Mouse (Mus musculus) heart, postnatal 25 days (tissue): ENCODE measurements around the gene Cnn2. TPM values are rescaled to one million over a fixed set of nuclear protein-coding genes. Genes with fewer than 3 reads are reported as not detected.
"Not testable (repeated sequence)": the region's sequence is repeated elsewhere in the genome, so short reads cannot be mapped to it uniquely, and the experiment has no call there.

Source experiments
- DNase-seq: peaks from one replicate; pipeline ENCODE4 v3.0.0; 2022; ENCODE audit warnings: low spot score
- intact Hi-C: fragments of 180-260 bp; cut with DNase I; formaldehyde crosslinking; loops from one replicate; pipeline ENCODE4 v1.15.1; 2025
- total RNA-seq, 2 experiments: library from RNA; stranded (reverse); gene quantifications; 2 replicates each; pipeline ENCODE4 v1.2.3; 2021

Cnn2 gene
- total RNA-seq, 2 experiments from 2014 or later = 35.9 to 36.6 TPM

DNA sequence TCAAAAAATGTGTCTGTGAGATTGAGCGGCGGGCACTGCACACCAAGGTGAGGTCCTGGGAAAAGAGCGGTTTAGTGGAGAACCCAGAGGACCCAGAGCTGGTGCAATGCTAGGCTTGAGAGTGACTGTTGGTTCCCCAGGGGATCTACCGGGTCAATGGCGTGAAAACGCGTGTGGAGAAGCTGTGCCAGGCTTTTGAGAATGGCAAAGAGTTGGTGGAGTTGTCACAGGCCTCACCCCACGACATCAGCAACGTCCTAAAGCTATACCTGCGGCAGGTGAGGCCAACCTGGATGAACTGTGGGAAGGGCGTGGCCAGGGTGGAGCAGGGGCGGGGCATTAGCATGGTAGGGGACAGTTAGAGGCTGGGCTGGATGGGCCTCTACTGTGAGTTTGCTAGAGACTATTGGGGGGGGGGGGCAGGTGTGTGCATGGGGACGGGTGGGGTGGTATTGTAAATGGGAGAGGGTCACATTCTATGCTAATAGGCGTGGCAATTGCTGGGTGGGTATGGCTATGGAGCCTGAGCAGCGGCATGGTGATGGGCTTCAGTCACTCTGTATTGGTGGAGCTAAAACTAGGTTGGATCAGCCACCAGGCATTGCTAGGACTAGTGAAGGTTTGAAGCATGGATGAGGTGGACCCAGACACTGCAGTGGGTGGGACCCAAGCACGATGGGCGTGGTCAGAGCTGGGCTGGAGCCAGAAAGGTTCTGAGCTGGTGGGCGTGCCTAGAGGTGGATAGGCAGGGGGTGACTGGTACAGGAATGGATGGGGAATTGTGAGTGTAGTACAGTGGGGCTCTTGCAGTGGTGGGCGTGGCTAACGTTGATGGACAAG, 39.5 kb downstream of the Cnn2 start:
- intact Hi-C loops = no loop called here
- DNase-seq = no peak

DNA sequence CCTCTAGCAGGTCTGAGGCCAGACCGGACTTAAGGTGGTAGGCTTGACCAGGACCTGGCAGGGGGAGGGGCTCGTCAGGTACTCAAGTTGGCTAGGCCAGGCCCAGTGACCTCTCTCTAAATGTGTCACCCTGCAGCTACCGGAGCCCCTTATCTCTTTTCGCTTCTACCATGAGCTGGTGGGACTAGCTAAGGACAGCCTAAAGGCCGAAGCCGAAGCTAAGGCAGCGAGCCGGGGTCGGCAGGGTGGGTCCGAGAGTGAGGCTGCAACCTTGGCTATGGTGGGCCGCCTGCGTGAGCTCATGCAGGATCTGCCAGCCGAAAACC, 40.1 kb downstream of the Cnn2 start:
- no peak for DNase-seq
- intact Hi-C loops = no loop called here

DNA sequence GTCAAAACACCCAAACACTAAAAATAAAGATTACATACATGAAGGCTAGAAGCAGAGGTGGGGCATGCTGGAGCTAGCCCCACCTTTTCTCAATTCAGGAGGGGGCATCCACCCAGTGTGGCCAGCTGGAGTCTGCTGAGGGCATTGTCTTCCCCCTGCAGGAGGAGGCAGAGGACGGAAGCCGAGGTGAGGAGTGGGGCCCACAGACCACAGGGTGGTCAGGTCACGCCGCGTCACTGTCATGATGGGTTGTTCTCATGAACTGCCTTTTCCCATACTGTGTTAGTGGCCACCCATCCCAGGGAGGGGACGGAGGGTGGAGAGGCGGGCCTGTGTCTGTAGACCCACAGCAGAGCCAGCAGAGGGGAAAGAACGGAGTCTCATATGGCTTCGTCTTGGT, 41.8 kb downstream of the Cnn2 start:
- intact Hi-C loops = loop anchor here (5.0 kb wide), 2 partner anchors 33 to 82 kb away; partner anchors contain the start of gene Abca7
- no peak for DNase-seq

GRCm38 (mm10) chr10:80030736-80031135, 42.4 kb downstream of the Cnn2 start:
- no peak for DNase-seq
- intact Hi-C loops = loop anchor here (5.0 kb wide), 2 partner anchors 33 to 82 kb away; partner anchors contain the start of gene Abca7

GRCm38 (mm10) chr10:80032799-80033480, 44.6 kb downstream of the Cnn2 start:
- intact Hi-C loops = loop anchor here (2.0 to 5.0 kb wide), 3 partner anchors 14 to 79 kb away; partner anchors contain the start of gene Abca7
- DNase-seq = no peak

- DNase-seq = no peak
These were observed 45.4 kb downstream of the Cnn2 start for GRCm38 (mm10) chr10:80033511-80034391.

DNA sequence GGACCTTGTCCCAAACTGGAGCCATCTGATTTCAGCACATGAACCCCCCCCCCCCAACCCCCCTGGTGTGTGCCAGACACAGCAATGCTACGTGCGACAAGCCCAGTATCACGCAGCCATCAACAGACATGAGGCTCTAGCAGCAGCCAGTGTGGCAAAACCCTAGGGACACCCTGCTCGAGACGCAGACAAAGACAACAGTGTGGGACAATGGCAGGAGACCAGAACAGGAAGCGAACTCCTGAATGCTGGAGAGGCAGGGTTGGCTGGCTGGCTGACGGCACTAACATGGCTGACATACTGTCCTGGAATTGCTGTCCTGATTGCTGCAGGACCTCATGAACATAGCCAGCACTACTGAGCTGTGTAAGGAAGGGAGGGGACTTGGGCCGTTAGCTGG, 46.8 kb downstream of the Cnn2 start:
- intact Hi-C loops = no loop called here
- no peak for DNase-seq

More at GRCm38 (mm10) chr10:80033511-80034391, 45.4 kb downstream of the Cnn2 start:
- intact Hi-C loops = loop anchor here (2.0 to 5.0 kb wide), 3 partner anchors 15 to 79 kb away; partner anchors contain the start of gene Abca7

GRCm38 (mm10) chr10:80035686-80036085, 47.3 kb downstream of the Cnn2 start:
- intact Hi-C loops = no loop called here
- DNase-seq = no peak

GRCm38 (mm10) chr10:80036832-80037231, 48.4 kb downstream of the Cnn2 start:
- intact Hi-C loops = no loop called here
- DNase-seq = peak; percentile 70

GRCm38 (mm10) chr10:80039559-80039979, 51.2 kb downstream of the Cnn2 start, which contains the start of gene Polr2e:
Gene Polr2e, minus strand, starts transcription at chr10:80039795.
- intact Hi-C loops = loop anchor here (2.0 kb wide), 1 partner anchor 13 kb away; no protein-coding TSS in a partner anchor
- DNase-seq = peak; percentile 97

DNA sequence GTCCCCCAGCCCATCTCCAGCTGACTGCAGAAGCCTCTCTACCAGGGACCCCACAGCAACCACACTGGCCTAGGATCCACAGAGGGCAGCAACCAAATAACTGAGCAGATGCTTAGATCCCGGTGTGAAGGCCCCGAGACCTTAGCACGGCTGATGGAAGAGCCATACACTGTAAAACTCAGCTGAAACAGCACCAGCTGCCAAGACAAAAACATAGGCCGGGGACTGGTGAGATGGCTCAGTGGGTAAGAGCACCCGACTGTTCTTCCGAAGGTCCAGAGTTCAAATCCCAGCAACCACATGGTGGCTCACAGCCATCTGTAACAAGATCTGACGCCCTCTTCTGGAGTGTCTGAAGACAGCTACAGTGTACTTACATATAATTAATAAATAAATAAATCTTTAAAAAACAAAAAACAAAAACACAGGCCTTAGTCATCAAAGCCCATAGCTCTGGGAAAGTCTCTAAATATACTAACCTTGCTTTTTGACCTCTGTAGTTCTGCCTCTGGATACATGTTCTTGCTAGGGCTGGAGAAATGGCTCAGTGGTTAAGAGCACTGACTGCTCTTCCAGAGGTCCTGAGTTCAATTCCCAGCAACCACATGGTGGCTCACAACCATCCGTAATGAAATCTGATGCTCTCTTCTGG, 53.2 kb downstream of the Cnn2 start:
- intact Hi-C loops, DNase-seq: not testable (repeated sequence)

GRCm38 (mm10) chr10:80044087-80044486, 55.7 kb downstream of the Cnn2 start:
- intact Hi-C loops = no loop called here
- no peak for DNase-seq

- intact Hi-C loops, DNase-seq: not testable (repeated sequence)
These were observed 57.0 kb downstream of the Cnn2 start for GRCm38 (mm10) chr10:80045364-80045763.

Other genes with a start within 250 kb of the Cnn2 start
- gene Polrmt, start 242.0 kb upstream of the Cnn2 start, total RNA-seq = 10 to 100 TPM; 37.0 to 38.6 TPM
- not detected for gene Fgf22, start 233.5 kb upstream of the Cnn2 start, total RNA-seq
- 10 to 100 TPM; 21.2 to 22.8 TPM for gene Rnf126, start 221.6 kb upstream of the Cnn2 start, total RNA-seq
- 1 to 10 TPM; 2.9 to 4.2 TPM for gene Fstl3, start 211.3 kb upstream of the Cnn2 start, total RNA-seq
- not detected for gene Prss57, start 197.6 kb upstream of the Cnn2 start, total RNA-seq
- gene Palm, start 195.0 kb upstream of the Cnn2 start, total RNA-seq = 10 to 100 TPM; 70.3 to 77.3 TPM
- gene Misp, start 167.6 kb upstream of the Cnn2 start, total RNA-seq = under 1 TPM; 0.59 to 0.70 TPM
- gene Ptbp1, start 134.2 kb upstream of the Cnn2 start, total RNA-seq = 10 to 100 TPM; 54.6 to 59.3 TPM
- under 1 TPM in 1 of 2 experiments, not detected in 1; 0.44 TPM for gene Prtn3, start 114.1 kb upstream of the Cnn2 start, total RNA-seq
- not detected for gene Plppr3, start 114.0 kb upstream of the Cnn2 start, total RNA-seq
- not detected for gene Elane, start 102.3 kb upstream of the Cnn2 start, total RNA-seq
- 10 to 100 TPM; 11.1 to 61.8 TPM for gene Cfd, start 97.7 kb upstream of the Cnn2 start, total RNA-seq
- gene Med16, start 79.7 kb upstream of the Cnn2 start, total RNA-seq = 10 to 100 TPM; 49.2 to 50.7 TPM
- not detected for gene Gm26602, start 77.7 kb upstream of the Cnn2 start, total RNA-seq
- gene Kiss1r, start 71.6 kb upstream of the Cnn2 start, total RNA-seq = under 1 TPM; 0.14 to 0.18 TPM
- 10 to 100 TPM; 81.1 to 82.9 TPM for gene R3hdm4, start 67.4 kb upstream of the Cnn2 start, total RNA-seq
- gene Arid3a, start 61.5 kb upstream of the Cnn2 start, total RNA-seq = 1 to 10 TPM; 1.9 to 2.0 TPM
- gene Wdr18, start 28.4 kb upstream of the Cnn2 start, total RNA-seq = 10 to 100 TPM; 20.5 to 30.1 TPM
- under 1 TPM; 0.14 to 0.21 TPM for gene Grin3b, start 17.9 kb upstream of the Cnn2 start, total RNA-seq
- gene Tmem259, start 4.3 kb upstream of the Cnn2 start, total RNA-seq = 100 to 1,000 TPM; 110 to 115 TPM
- 1 to 10 TPM; 6.5 to 6.7 TPM for gene Abca7, start 7.9 kb downstream of the Cnn2 start, total RNA-seq
- gene Arhgap45, start 28.1 kb downstream of the Cnn2 start, total RNA-seq = 1 to 10 TPM; 4.7 to 4.9 TPM
- gene Polr2e, start 51.2 kb downstream of the Cnn2 start, total RNA-seq = 10 to 100 TPM; 79.3 to 81.2 TPM
- gene Gpx4, start 58.6 kb downstream of the Cnn2 start, total RNA-seq = 100 to 1,000 TPM; 691 to 812 TPM
- gene Sbno2, start 117.0 kb downstream of the Cnn2 start, total RNA-seq = 10 to 100 TPM; 11.0 to 11.6 TPM
- 100 to 1,000 TPM; 133 to 138 TPM for gene Stk11, start 127.2 kb downstream of the Cnn2 start, total RNA-seq
- 1,000 to 10,000 TPM; 1,252 to 1,264 TPM for gene Atp5d, start 150.0 kb downstream of the Cnn2 start, total RNA-seq
- gene Cbarp, start 152.3 kb downstream of the Cnn2 start, total RNA-seq = 1 to 10 TPM; 2.4 to 3.1 TPM
- gene Midn, start 159.7 kb downstream of the Cnn2 start, total RNA-seq = 100 to 1,000 TPM in 1 of 2 experiments, 10 to 100 TPM in 1; 92.1 to 120 TPM
- gene Cirbp, start 177.4 kb downstream of the Cnn2 start, total RNA-seq = 10 to 100 TPM; 31.7 to 43.1 TPM
- 1 to 10 TPM; 4.2 to 5.2 TPM for gene 1600002K03Rik, start 184.4 kb downstream of the Cnn2 start, total RNA-seq
- 1 to 10 TPM in 1 of 2 experiments, under 1 TPM in 1; 0.91 to 1.1 TPM for gene Efna2, start 190.9 kb downstream of the Cnn2 start, total RNA-seq
- gene Mum1, start 237.8 kb downstream of the Cnn2 start, total RNA-seq = 10 to 100 TPM; 15.3 to 16.7 TPM